Mouse (Mus musculus) urinary bladder, postnatal 4 days (tissue): ENCODE data around the gene Prmt2.

ENCODE experiments used
- DNase-seq, 2 experiments: peaks; one replicate each; pipeline ENCODE4 v3.0.0; 2021 to 2022; ENCODE audit warnings: low spot score in 2 of 2

The Prmt2 gene

DNA sequence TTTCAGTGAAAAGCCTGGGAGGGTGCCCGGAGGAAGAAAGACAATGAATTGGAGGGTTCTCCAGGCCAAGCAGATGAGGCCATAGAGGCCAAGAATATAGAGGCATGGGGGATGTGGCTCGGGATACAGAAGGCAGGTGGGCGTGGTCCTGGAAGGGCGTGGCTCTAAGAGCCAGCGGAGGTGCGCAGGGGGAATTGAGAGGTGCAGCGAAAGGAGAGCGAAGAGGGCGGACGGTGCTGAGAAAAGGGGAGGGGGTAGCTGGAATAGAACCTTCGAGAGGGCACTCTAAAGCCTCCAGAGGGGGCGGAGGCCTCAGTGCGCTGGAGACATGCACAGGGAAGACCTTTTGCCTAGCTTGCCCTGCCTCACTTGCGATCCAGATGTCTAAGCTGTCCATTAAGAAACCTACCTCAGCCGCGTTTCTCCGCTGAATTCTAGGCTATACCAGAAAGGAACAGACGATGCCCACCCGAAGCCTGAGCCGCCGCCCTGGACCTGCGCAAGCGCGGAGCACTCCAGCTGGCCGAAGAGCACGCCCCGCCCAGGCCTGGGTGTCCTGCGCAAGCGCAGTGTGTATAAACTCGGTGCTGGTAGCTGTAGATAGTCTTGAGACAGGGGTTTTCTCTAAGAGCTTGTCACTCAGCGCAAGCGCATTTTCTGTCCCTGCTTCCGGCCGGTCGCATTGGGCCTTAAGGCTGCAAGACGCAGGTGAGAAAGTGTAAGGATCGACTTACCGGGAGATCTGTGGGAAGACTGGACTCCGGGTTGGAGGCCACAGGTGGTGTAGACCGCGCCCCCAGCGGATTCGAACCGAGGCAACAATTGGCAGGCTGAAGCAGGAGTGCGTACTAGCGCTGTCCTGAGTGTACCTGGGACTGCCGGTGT, at the start of gene Prmt2:
Gene Prmt2, minus strand, starts transcription at position 525 of the 885 bp plus-strand sequence.
- DNase-seq, result peak; percentile 88 to 90

- no peak for DNase-seq
These were observed 41.0 kb upstream of the Prmt2 start for GRCm38 (mm10) chr10:76278541-76279097.

- no peak for DNase-seq
These were observed 37.6 kb upstream of the Prmt2 start for GRCm38 (mm10) chr10:76275256-76275655.

DNA sequence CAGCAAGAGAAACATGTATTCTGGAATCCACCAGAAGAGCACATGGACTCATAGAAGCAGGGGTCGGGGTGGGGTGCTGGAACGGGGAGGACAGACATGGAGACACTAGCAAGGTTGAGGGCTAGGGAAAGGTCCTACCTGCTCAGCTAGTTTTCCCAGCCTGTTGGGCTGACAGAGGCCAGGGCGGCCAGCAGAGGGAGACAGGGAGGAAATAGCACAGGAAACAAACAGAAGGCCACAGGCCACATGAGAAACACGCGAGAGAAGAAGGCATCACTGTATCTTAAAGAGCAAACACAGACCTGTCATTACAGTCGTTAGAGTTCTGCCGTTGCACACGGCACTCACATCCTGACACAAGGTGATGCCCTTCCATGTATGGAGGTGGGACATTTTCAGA, 33.6 kb upstream of the Prmt2 start:
- no peak for DNase-seq

DNA sequence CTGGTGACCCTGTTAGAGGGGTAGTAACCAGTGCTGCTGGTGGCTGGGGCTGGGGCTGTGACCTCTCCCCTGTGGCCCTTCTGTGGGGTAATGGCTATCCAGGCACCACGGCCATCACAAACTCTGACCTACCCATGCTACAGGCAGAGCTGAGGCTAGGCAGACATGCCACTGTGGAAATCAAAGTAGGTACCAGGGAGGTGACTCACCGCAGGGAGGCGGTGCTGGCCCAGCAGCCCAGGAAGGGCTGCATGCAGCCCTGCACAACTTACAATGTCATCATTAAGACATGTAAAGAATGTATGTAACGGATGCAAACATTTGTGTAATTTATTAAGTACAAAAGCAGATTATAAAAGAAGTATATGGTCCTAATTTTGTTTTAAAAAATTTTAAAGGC, 24.8 kb upstream of the Prmt2 start:
- DNase-seq, result no peak

DNA sequence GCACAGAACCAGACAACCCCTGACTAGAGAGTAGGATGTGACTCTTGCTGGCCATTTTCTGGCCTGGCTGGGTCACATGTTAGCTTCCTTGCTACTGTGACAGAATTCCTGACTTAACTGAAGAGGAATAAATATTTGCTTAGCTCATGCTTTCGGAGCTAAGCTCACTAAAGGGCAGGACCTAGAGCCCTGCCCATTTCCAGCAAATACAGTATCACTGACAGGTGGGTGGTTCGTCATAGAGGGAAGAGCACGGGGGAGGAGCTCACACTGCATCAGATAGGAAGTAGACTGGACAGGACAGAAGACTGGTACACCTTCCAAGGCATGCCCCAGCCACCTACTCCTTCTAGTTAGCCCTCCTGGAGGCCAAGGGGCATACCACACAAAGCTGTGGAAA, 23.8 kb upstream of the Prmt2 start:
- DNase-seq, result no peak

- DNase-seq, result no peak
These were observed 22.8 kb upstream of the Prmt2 start for GRCm38 (mm10) chr10:76260358-76261059.

DNA sequence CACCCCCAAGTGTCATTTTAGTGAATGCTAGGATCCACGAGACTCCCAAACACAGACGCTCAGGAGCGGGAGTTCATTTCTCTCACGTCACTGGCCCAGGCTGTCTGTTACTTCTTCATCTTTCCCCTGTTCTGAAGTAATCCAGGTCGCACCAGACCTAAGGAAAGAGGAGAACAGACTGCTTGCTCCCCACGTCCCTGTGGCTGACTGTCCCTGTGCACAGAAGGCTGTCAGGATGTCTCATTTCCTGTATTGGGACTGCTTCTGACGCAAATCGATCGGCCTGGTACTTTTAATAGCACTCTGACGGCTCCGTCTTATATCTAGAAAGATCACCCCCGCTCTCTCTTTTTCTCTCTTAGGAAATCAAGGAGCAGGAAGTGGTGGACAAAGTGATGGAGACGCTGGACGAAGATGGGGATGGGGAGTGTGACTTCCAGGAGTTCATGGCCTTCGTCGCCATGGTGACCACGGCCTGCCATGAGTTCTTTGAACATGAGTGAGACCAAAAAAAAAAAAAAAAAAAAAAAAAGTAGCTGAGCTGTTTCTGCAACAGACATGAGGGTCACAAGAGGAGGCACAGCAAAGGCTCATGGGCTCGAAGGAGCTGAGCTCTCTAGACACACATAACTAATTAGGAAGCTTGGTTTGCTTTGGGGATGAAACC, 22.0 kb upstream of the Prmt2 start:
- DNase-seq, result no peak

- DNase-seq, result no peak
These were observed 20.2 kb upstream of the Prmt2 start for GRCm38 (mm10) chr10:76257719-76258390.

GRCm38 (mm10) chr10:76257231-76257630, 19.6 kb upstream of the Prmt2 start:
- DNase-seq, result no peak

- DNase-seq, result peak in 1 of 2 experiments; percentile 53
These were observed 18.0 kb upstream of the Prmt2 start for GRCm38 (mm10) chr10:76255617-76256016.

DNA sequence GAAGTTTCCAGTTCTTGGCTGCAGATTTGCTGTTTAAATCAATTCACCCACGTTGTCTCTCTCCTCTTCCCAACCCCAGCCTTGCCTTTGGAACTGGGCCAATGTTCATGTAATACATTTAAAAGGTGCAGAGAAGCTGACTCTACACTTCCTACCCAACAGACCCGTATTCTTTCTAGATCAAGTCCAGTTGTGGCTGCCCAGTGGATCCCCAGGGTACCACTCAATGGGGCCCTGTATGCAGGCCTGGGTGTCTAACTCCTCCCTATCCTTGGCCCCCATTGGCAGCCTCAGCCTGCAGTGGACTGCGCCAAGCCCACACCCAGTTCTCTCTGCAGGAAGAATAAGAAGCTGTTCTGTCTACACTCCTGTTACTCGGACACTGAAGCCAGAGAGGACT, 15.9 kb upstream of the Prmt2 start, which contains the start of gene S100b:
Gene S100b, plus strand, starts transcription at position 318 of the 400 bp plus-strand sequence.
- DNase-seq, result peak; percentile 60 to 63

GRCm38 (mm10) chr10:76253079-76253478, 15.4 kb upstream of the Prmt2 start:
- peak in 1 of 2 experiments; percentile 35 for DNase-seq

GRCm38 (mm10) chr10:76250870-76251269, 13.2 kb upstream of the Prmt2 start:
- peak in 1 of 2 experiments; percentile 36 for DNase-seq

- DNase-seq, result no peak
These were observed 10.9 kb upstream of the Prmt2 start for GRCm38 (mm10) chr10:76248647-76248968.

GRCm38 (mm10) chr10:76247960-76248646, 10.4 kb upstream of the Prmt2 start:
- peak in 1 of 2 experiments; percentile 51 for DNase-seq

- DNase-seq, result peak in 1 of 2 experiments; percentile 12
These were observed 8.9 kb upstream of the Prmt2 start for GRCm38 (mm10) chr10:76246601-76247000.

- DNase-seq, result peak in 1 of 2 experiments; percentile 51
These were observed 7.4 kb upstream of the Prmt2 start for GRCm38 (mm10) chr10:76245106-76245505.

GRCm38 (mm10) chr10:76239401-76239800, 1.7 kb upstream of the Prmt2 start:
- DNase-seq, result no peak

- no peak for DNase-seq
These were observed 8.0 kb downstream of the Prmt2 start for GRCm38 (mm10) chr10:76229627-76230026.

GRCm38 (mm10) chr10:76225944-76226343, 11.7 kb downstream of the Prmt2 start:
- no peak for DNase-seq
